Comparison of ENCODE assay signal across 33 mouse cellular contexts in genomic region chr19:28258480-28258879, GRCm38 (mm10).
DNase-seq lines count a peak whose midpoint lies in the region; ATAC-seq and TF ChIP-seq lines count a peak whose summit lies in the region.
"Had no signal": no experiment of that assay in that cellular context is flagged by ENCODE, and none has a peak within 500 bp of the region (broad histone marks: within the 10 kb centered on the region; RNA-seq: fewer than 3 reads in every experiment).

No protein-coding gene starts in this region.

- H3K9ac ChIP-seq in forebrain, embryonic 16.5 days (replicated peaks; ENCODE audit: low read depth, low read length), result no peak overlapping the region
- H3K9ac ChIP-seq in embryonic facial prominence, embryonic 13.5 days, result no peak overlapping the region
- no peak overlapping the region for H3K9ac ChIP-seq in limb, embryonic 11.5 days (ENCODE audit: low read length)
- H3K9ac ChIP-seq: forebrain, embryonic 12.5 days; hindbrain, embryonic 12.5 days; liver, embryonic 14.5 days; midbrain, embryonic 13.5 days; neural tube, embryonic 12.5 days had no signal

- no peaks in the 10 kb centered on the region for H3K9me3 ChIP-seq in forebrain, embryonic 16.5 days (ENCODE audit: control insufficient read depth, low read length)
- H3K9me3 ChIP-seq in forebrain, embryonic 10.5 days, result no peaks in the 10 kb centered on the region
- H3K9me3 ChIP-seq in embryonic facial prominence, embryonic 13.5 days, result no peaks in the 10 kb centered on the region
- H3K9me3 ChIP-seq in limb, embryonic 11.5 days (ENCODE audit: control insufficient read depth, low read length), result no peaks in the 10 kb centered on the region
- H3K9me3 ChIP-seq: forebrain, embryonic 12.5 days; hindbrain, embryonic 12.5 days; midbrain, embryonic 13.5 days; neural tube, embryonic 12.5 days had no signal

- WGBS in forebrain, embryonic 16.5 days, result 74% methylated on average over 3 of the region's 3 CpGs
- WGBS in forebrain, embryonic 10.5 days, result 72% methylated on average over 3 of the region's 3 CpGs
- WGBS in embryonic facial prominence, embryonic 13.5 days, result 22% methylated on average over 3 of the region's 3 CpGs
- 11% methylated on average over 3 of the region's 3 CpGs for WGBS in limb, embryonic 11.5 days

- ATAC-seq in forebrain, embryonic 16.5 days, result 0 out of 2 replicates have a peak, but pooled peaks have one; percentile 12
- ATAC-seq in embryonic facial prominence, embryonic 13.5 days (ENCODE audit: insufficient number of reproducible peaks, insufficient read depth, low FRiP score, low TSS enrichment, low read depth), result no peak
- peak; percentile 70 for ATAC-seq in limb, embryonic 11.5 days (ENCODE audit: insufficient number of reproducible peaks, low FRiP score, low TSS enrichment, low read depth)
- ATAC-seq: hindbrain, postnatal 0 days; intestine, embryonic 16.5 days; Patski had no signal

- H3K27ac ChIP-seq in forebrain, embryonic 16.5 days (ENCODE audit: low read length), result no peak overlapping the region
- H3K27ac ChIP-seq in forebrain, embryonic 10.5 days, result no peak overlapping the region
- peak overlapping the region; percentile 80 for H3K27ac ChIP-seq in embryonic facial prominence, embryonic 13.5 days
- no peak overlapping the region for H3K27ac ChIP-seq in limb, embryonic 11.5 days (replicated peaks; ENCODE audit: low read depth, low read length)
- H3K27ac ChIP-seq: forebrain, embryonic 12.5 days; hindbrain, embryonic 12.5 days; hindbrain, postnatal 0 days; liver, embryonic 14.5 days; macrophage; midbrain, embryonic 13.5 days; neural tube, embryonic 12.5 days had no signal

- H3K4me1 ChIP-seq in forebrain, embryonic 16.5 days (replicated peaks; ENCODE audit: control insufficient read depth, insufficient read depth, low read length), result peaks cover 3% of the 10 kb centered on the region; the same call in 1 of the 2 replicates
- H3K4me1 ChIP-seq in forebrain, embryonic 10.5 days, result peaks cover 15% of the 10 kb centered on the region; the same call in 1 of the 2 replicates
- peaks cover 13% of the 10 kb centered on the region for H3K4me1 ChIP-seq in embryonic facial prominence, embryonic 13.5 days
- peaks cover 5% of the 10 kb centered on the region for H3K4me1 ChIP-seq in limb, embryonic 11.5 days (ENCODE audit: control insufficient read depth, insufficient read depth, low read length)
- H3K4me1 ChIP-seq: forebrain, embryonic 12.5 days; hindbrain, embryonic 12.5 days; midbrain, embryonic 13.5 days; neural tube, embryonic 12.5 days had no signal

- no peak for TF ChIP-seq POLR2A in brain, embryonic 14.5 days (IDR thresholded peaks at IDR 0.05; ENCODE audit: borderline replicate concordance, extremely low read depth, insufficient read depth, insufficient read length, poor library complexity, severe bottlenecking)

- DNase-seq in forebrain, embryonic 10.5 days (ENCODE audit: extremely low spot score, low spot score), result no peak
- peak; percentile 23 for DNase-seq in brain, embryonic 14.5 days (ENCODE audit: low read depth)
- DNase-seq in limb, embryonic 11.5 days (ENCODE audit: low spot score), result peak; percentile 56
- no peak for DNase-seq in adrenal gland, postnatal 14 days
- no peak for DNase-seq in spleen, postnatal 36 days (ENCODE audit: low spot score in 2 of 2)
- DNase-seq in thymus, postnatal 10 days (ENCODE audit: low spot score in 2 of 2), result no peak
- DNase-seq: adrenal gland, postnatal 10 days; cerebellum, adult 2 months; cerebellum, postnatal 14 days; gastrocnemius, postnatal 10 days; heart, postnatal 36 days; kidney, adult 8-10 months; kidney, postnatal 10 days; layer of hippocampus, adult 9-11 months; liver; lung, adult 2 months; lung, postnatal 10 days; retina, postnatal 1 day; right cerebral cortex, postnatal 25 days; thymus, postnatal 36 days had no signal

- TF ChIP-seq CTCF in brain, embryonic 14.5 days (IDR thresholded peaks at IDR 0.05; ENCODE audit: borderline replicate concordance, extremely low read depth, insufficient read depth, insufficient read length), result no peak

- no peaks in the 10 kb centered on the region for H3K36me3 ChIP-seq in forebrain, embryonic 16.5 days (ENCODE audit: control insufficient read depth, insufficient read depth)
- H3K36me3 ChIP-seq in forebrain, embryonic 10.5 days (replicated peaks), result no peaks in the 10 kb centered on the region
- peaks cover 8% of the 10 kb centered on the region; the same call in 1 of the 2 replicates for H3K36me3 ChIP-seq in embryonic facial prominence, embryonic 13.5 days
- no peaks in the 10 kb centered on the region for H3K36me3 ChIP-seq in limb, embryonic 11.5 days (ENCODE audit: control insufficient read depth, insufficient read depth, low read length)
- H3K36me3 ChIP-seq: forebrain, embryonic 12.5 days; hindbrain, embryonic 12.5 days; midbrain, embryonic 13.5 days; neural tube, embryonic 12.5 days had no signal

- no peaks in the 10 kb centered on the region for H3K27me3 ChIP-seq in forebrain, embryonic 16.5 days (replicated peaks; ENCODE audit: control insufficient read depth, insufficient read depth, low read length)
- no peaks in the 10 kb centered on the region for H3K27me3 ChIP-seq in forebrain, embryonic 10.5 days (ENCODE audit: poor library complexity, severe bottlenecking)
- no peaks in the 10 kb centered on the region for H3K27me3 ChIP-seq in embryonic facial prominence, embryonic 13.5 days
- no peaks in the 10 kb centered on the region for H3K27me3 ChIP-seq in limb, embryonic 11.5 days (ENCODE audit: control insufficient read depth, insufficient read depth, low read length)
- H3K27me3 ChIP-seq: forebrain, embryonic 12.5 days; hindbrain, embryonic 12.5 days; midbrain, embryonic 13.5 days; neural tube, embryonic 12.5 days; Patski had no signal

- no peak overlapping the region for H3K4me3 ChIP-seq in forebrain, embryonic 16.5 days (replicated peaks; ENCODE audit: low read length)
- no peak overlapping the region for H3K4me3 ChIP-seq in forebrain, embryonic 10.5 days
- H3K4me3 ChIP-seq in embryonic facial prominence, embryonic 13.5 days, result no peak overlapping the region
- no peak overlapping the region for H3K4me3 ChIP-seq in limb, embryonic 11.5 days (ENCODE audit: low read depth, low read length)
- H3K4me3 ChIP-seq: erythroblast, embryonic 14.5 days; forebrain, embryonic 12.5 days; hindbrain, embryonic 12.5 days; midbrain, embryonic 13.5 days; neural tube, embryonic 12.5 days had no signal

- H3K4me2 ChIP-seq in forebrain, embryonic 16.5 days (ENCODE audit: low read length), result no peak overlapping the region
- no peak overlapping the region for H3K4me2 ChIP-seq in embryonic facial prominence, embryonic 13.5 days
- H3K4me2 ChIP-seq in limb, embryonic 11.5 days (ENCODE audit: low read depth, severe bottlenecking), result no peak overlapping the region
- H3K4me2 ChIP-seq: forebrain, embryonic 12.5 days; heart, embryonic 11.5 days; hindbrain, embryonic 12.5 days; midbrain, embryonic 13.5 days; neural tube, embryonic 12.5 days had no signal

Comparison
In these comparisons a context has a peak if more than half of its experiments do, and no peak if none do; other contexts are left out.
1. DNase-seq: peak in brain, embryonic 14.5 days (single experiment) and limb, embryonic 11.5 days (single experiment); none in forebrain, embryonic 10.5 days (single experiment), adrenal gland, postnatal 14 days (single experiment), spleen, postnatal 36 days (0 of 2) and thymus, postnatal 10 days (0 of 2).